8 mouse cellular contexts compared by ENCODE assay signal in genomic region chr16:50529511-50530416, GRCm38 (mm10).
A peak's percentile ranks its signal among the peaks of the same experiment; 100 is the strongest.
DNase-seq lines count a peak whose midpoint lies in the region; ATAC-seq and TF ChIP-seq lines count a peak whose summit lies in the region.

No protein-coding gene starts in this region.

- H3K27ac ChIP-seq in CH12.LX (ENCODE audit: insufficient read depth, low read depth), result peak overlapping the region; percentile 97
- H3K27ac ChIP-seq in forebrain, embryonic 14.5 days (ENCODE audit: low read depth, low read length), result peak overlapping the region; percentile 90
- 0 out of 2 replicates have a peak overlapping the region, but pooled peaks have one; percentile 29 for H3K27ac ChIP-seq in liver, embryonic 16.5 days (ENCODE audit: low read length)
- 0 out of 2 replicates have a peak overlapping the region, but pooled peaks have one; percentile 64 for H3K27ac ChIP-seq in neural tube, embryonic 12.5 days
- H3K27ac ChIP-seq in stomach, postnatal 0 days (replicated peaks), result peak overlapping the region; percentile 91

- H3K27me3 ChIP-seq in CH12.LX (replicated peaks), result no peaks in the 10 kb centered on the region
- H3K27me3 ChIP-seq in forebrain, embryonic 14.5 days (replicated peaks; ENCODE audit: control insufficient read depth, insufficient read depth, low read length), result no peaks in the 10 kb centered on the region
- peaks cover 18% of the 10 kb centered on the region for H3K27me3 ChIP-seq in liver, embryonic 16.5 days (ENCODE audit: control insufficient read depth, insufficient read depth, low read depth, low read length)
- no peaks in the 10 kb centered on the region for H3K27me3 ChIP-seq in neural tube, embryonic 12.5 days (replicated peaks)
- no peaks in the 10 kb centered on the region for H3K27me3 ChIP-seq in stomach, postnatal 0 days (ENCODE audit: control insufficient read depth, insufficient read depth, low read length)

- dilution Hi-C loops in CH12.LX (cut with MboI; ENCODE audit: extremely low pct_ligation_motif_present, extremely low pct_unique_long_range_greater_than_20kb, low sequenced_read_pairs), result no loop called here

- peak overlapping the region; percentile 58 for H3K4me2 ChIP-seq in CH12.LX (ENCODE audit: insufficient read depth, low read depth, poor library complexity, severe bottlenecking)
- peak overlapping the region; percentile 99 for H3K4me2 ChIP-seq in forebrain, embryonic 14.5 days (ENCODE audit: low read length)
- peak overlapping the region; percentile 78 for H3K4me2 ChIP-seq in liver, embryonic 16.5 days (ENCODE audit: low read depth, low read length)
- peak overlapping the region; percentile 94 for H3K4me2 ChIP-seq in neural tube, embryonic 12.5 days (replicated peaks)
- H3K4me2 ChIP-seq in stomach, postnatal 0 days (replicated peaks; ENCODE audit: low read depth), result peak overlapping the region; percentile 92

- peak; percentile 75 for TF ChIP-seq POLR2A in CH12.LX (IDR thresholded peaks at IDR 0.05; ENCODE audit: low read depth, low read length)

- peaks cover 8 to 39% of the 10 kb centered on the region in 2 experiments for H3K4me1 ChIP-seq in CH12.LX (ENCODE audit: control insufficient read depth in 1 of 2, insufficient read depth in 2 of 2)
- H3K4me1 ChIP-seq in forebrain, embryonic 14.5 days (ENCODE audit: control insufficient read depth, insufficient read depth, low read length), result peaks cover 5% of the 10 kb centered on the region; the same call in 1 of the 2 replicates
- H3K4me1 ChIP-seq in liver, embryonic 16.5 days (ENCODE audit: control insufficient read depth, low read depth, low read length), result no peaks in the 10 kb centered on the region; the same call in 1 of the 2 replicates
- H3K4me1 ChIP-seq in neural tube, embryonic 12.5 days, result no peaks in the 10 kb centered on the region
- no peaks in the 10 kb centered on the region for H3K4me1 ChIP-seq in stomach, postnatal 0 days (replicated peaks; ENCODE audit: control insufficient read depth, insufficient read depth)

- H3K36me3 ChIP-seq in CH12.LX (replicated peaks in 1 of 2; ENCODE audit: control insufficient read depth in 1 of 2, insufficient read depth in 1 of 2, low read length in 1 of 2), result peaks cover 0 to 17% of the 10 kb centered on the region in 2 experiments
- no peaks in the 10 kb centered on the region for H3K36me3 ChIP-seq in forebrain, embryonic 14.5 days (ENCODE audit: control insufficient read depth, insufficient read depth, low read length)
- no peaks in the 10 kb centered on the region for H3K36me3 ChIP-seq in liver, embryonic 16.5 days (ENCODE audit: control insufficient read depth, insufficient read depth)
- no peaks in the 10 kb centered on the region for H3K36me3 ChIP-seq in neural tube, embryonic 12.5 days
- no peaks in the 10 kb centered on the region for H3K36me3 ChIP-seq in stomach, postnatal 0 days (ENCODE audit: control insufficient read depth, insufficient read depth, low read length)

- H3K4me3 ChIP-seq in CH12.LX (replicated peaks in 1 of 3; ENCODE audit: low read depth in 2 of 3, low read length in 2 of 3, poor library complexity in 1 of 3), result peak overlapping the region; percentile 55 to 72 (median 61)
- H3K4me3 ChIP-seq in forebrain, embryonic 14.5 days (ENCODE audit: low read depth, low read length), result peak overlapping the region; percentile 59
- peak overlapping the region; percentile 62 for H3K4me3 ChIP-seq in liver, embryonic 16.5 days (ENCODE audit: low read depth, low read length)
- H3K4me3 ChIP-seq in neural tube, embryonic 12.5 days, result peak overlapping the region; percentile 79
- peak overlapping the region; percentile 74 for H3K4me3 ChIP-seq in stomach, postnatal 0 days (ENCODE audit: low read depth, low read length)

- H3K9me3 ChIP-seq in CH12.LX (replicated peaks; ENCODE audit: low read length), result no peaks in the 10 kb centered on the region
- no peaks in the 10 kb centered on the region for H3K9me3 ChIP-seq in forebrain, embryonic 14.5 days (replicated peaks; ENCODE audit: control insufficient read depth, low read length)
- no peaks in the 10 kb centered on the region for H3K9me3 ChIP-seq in liver, embryonic 16.5 days (replicated peaks; ENCODE audit: control insufficient read depth, low read length)
- H3K9me3 ChIP-seq in neural tube, embryonic 12.5 days, result no peaks in the 10 kb centered on the region
- H3K9me3 ChIP-seq in stomach, postnatal 0 days (ENCODE audit: control insufficient read depth, low read length), result no peaks in the 10 kb centered on the region

- TF ChIP-seq RAD21 in CH12.LX (IDR thresholded peaks at IDR 0.05; ENCODE audit: low read depth, low read length), result peak; percentile 77

- in situ Hi-C loops in CH12.LX (cut with MboI; ENCODE audit: low pct_ligation_motif_present, low pct_unique_long_range_greater_than_20kb, low sequenced_read_pairs), result loop anchor here (5.0 kb wide), 1 partner anchor 203 kb away; no protein-coding TSS in a partner anchor

- TF ChIP-seq CTCF in CH12.LX (conservative IDR thresholded peaks at IDR 0.05 in 1 of 2, IDR thresholded peaks at IDR 0.05 in 1 of 2; ENCODE audit: low read depth in 2 of 2, low read length in 2 of 2), result peak; percentile 72 to 94
- TF ChIP-seq CTCF in stomach, postnatal 0 days (IDR thresholded peaks at IDR 0.05; ENCODE audit: low read depth), result peak; percentile 94

- peak; percentile 49; the same call in 1 of the 2 replicates for TF ChIP-seq EP300 in CH12.LX (IDR thresholded peaks at IDR 0.05; ENCODE audit: low read length)
- TF ChIP-seq EP300 in stomach, postnatal 0 days (optimal IDR thresholded peaks at IDR 0.05), result no peak

- DNase-seq in CH12.LX (ENCODE audit: extremely low read depth), result peak; percentile 96
- DNase-seq in c-Kit-positive CD71-positive TER-119-negative erythroid progenitor cells, embryonic 14.5 days (ENCODE audit: low read depth), result peak; percentile 46
- DNase-seq in forebrain, embryonic 14.5 days (ENCODE audit: low spot score), result peak; percentile 95
- DNase-seq in heart, postnatal 14 days, result peak; percentile 91 to 94
- DNase-seq in large intestine, adult 2 months (ENCODE audit: low read depth, low spot score), result peak; percentile 55
- peak; percentile 85 for DNase-seq in stomach, postnatal 0 days (ENCODE audit: low spot score)

- ATAC-seq in forebrain, embryonic 14.5 days, result peak; percentile 62
- peak; percentile 45; the same call in 1 of the 2 replicates for ATAC-seq in liver, embryonic 16.5 days (ENCODE audit: low read depth)
- peak; percentile 57 for ATAC-seq in neural tube, embryonic 12.5 days (ENCODE audit: low FRiP score, low read depth)
- ATAC-seq in stomach, postnatal 0 days (ENCODE audit: low FRiP score, low TSS enrichment), result peak; percentile 71

- H3K9ac ChIP-seq in CH12.LX (ENCODE audit: insufficient read depth, low read depth), result peak overlapping the region; percentile 67
- H3K9ac ChIP-seq in forebrain, embryonic 14.5 days (ENCODE audit: low read length), result peak overlapping the region; percentile 85
- H3K9ac ChIP-seq in liver, embryonic 16.5 days (ENCODE audit: low read depth, low read length), result peak overlapping the region; percentile 47
- H3K9ac ChIP-seq in neural tube, embryonic 12.5 days, result peak overlapping the region; percentile 84
- peak overlapping the region; percentile 75 for H3K9ac ChIP-seq in stomach, postnatal 0 days (ENCODE audit: low read length)

- intact Hi-C loops in heart, postnatal 14 days (cut with DNase I), result loop anchor here (2.0 to 5.0 kb wide), 4 partner anchors 99 to 277 kb away; no protein-coding TSS in a partner anchor

- peaks cover 30% of the 10 kb centered on the region for H3K79me2 ChIP-seq in CH12.LX (replicated peaks; ENCODE audit: control insufficient read depth, extremely low read depth, insufficient read depth, poor library complexity, severe bottlenecking)

- under 1% methylated on average over 46 of the region's 46 CpGs for WGBS in forebrain, embryonic 14.5 days
- under 1% methylated on average over 46 of the region's 46 CpGs for WGBS in large intestine, adult 2 months
- WGBS in liver, embryonic 16.5 days (ENCODE audit: insufficient replicate concordance), result under 1% methylated on average over 46 of the region's 46 CpGs
- WGBS in neural tube, embryonic 12.5 days, result under 1% methylated on average over 46 of the region's 46 CpGs
- under 1% methylated on average over 46 of the region's 46 CpGs for WGBS in stomach, postnatal 0 days

TF ChIP-seq in CH12.LX, 34 proteins besides CTCF, POLR2A, EP300 and RAD21 (continues in another document):
- TF ChIP-seq JUN (IDR thresholded peaks at IDR 0.05; ENCODE audit: insufficient read depth, low read depth, low read length), result no peak; the same call in 1 of the 2 replicates
- no peak for TF ChIP-seq USF1 (IDR thresholded peaks at IDR 0.05; ENCODE audit: low read depth, low read length)
- no peak for TF ChIP-seq MAFK (IDR thresholded peaks at IDR 0.05; ENCODE audit: insufficient replicate concordance, low read length)
- TF ChIP-seq IRF4 (IDR thresholded peaks at IDR 0.05; ENCODE audit: low read depth, low read length), result peak; percentile 81; the same call in 1 of the 2 replicates
- TF ChIP-seq USF2 (conservative IDR thresholded peaks at IDR 0.05; ENCODE audit: low read depth, low read length), result no peak
- TF ChIP-seq KAT2A (IDR thresholded peaks at IDR 0.05; ENCODE audit: insufficient replicate concordance, low read length), result 0 out of 2 replicates have a peak, but pooled peaks have one; percentile 49
- peak; percentile 45 for TF ChIP-seq TBP (conservative IDR thresholded peaks at IDR 0.05; ENCODE audit: low read depth, low read length)
- peak; percentile 74 for TF ChIP-seq SMC3 (IDR thresholded peaks at IDR 0.05; ENCODE audit: low read depth, low read length)
- peak; percentile 97 for TF ChIP-seq ZNF384 (IDR thresholded peaks at IDR 0.05; ENCODE audit: low read depth, low read length)
- TF ChIP-seq JUND (conservative IDR thresholded peaks at IDR 0.05; ENCODE audit: low read depth, low read length), result peak; percentile 43; the same call in 1 of the 2 replicates
- no peak; the same call in 1 of the 2 replicates for TF ChIP-seq POLR2AphosphoS2 (IDR thresholded peaks at IDR 0.05; ENCODE audit: low read depth, low read length)
- peak; percentile 82; the same call in 1 of the 2 replicates for TF ChIP-seq UBTF (IDR thresholded peaks at IDR 0.05; ENCODE audit: low read depth, low read length)
- TF ChIP-seq SIN3A (IDR thresholded peaks at IDR 0.05; ENCODE audit: low read length), result 0 out of 2 replicates have a peak, but pooled peaks have one; percentile 23
- TF ChIP-seq NRF1 (IDR thresholded peaks at IDR 0.05; ENCODE audit: low read depth, low read length), result peak; percentile 77
- TF ChIP-seq MYC (IDR thresholded peaks at IDR 0.05; ENCODE audit: low read depth, low read length), result 0 out of 2 replicates have a peak, but pooled peaks have one; percentile 63
- no peak for TF ChIP-seq ZKSCAN1 (IDR thresholded peaks at IDR 0.05; ENCODE audit: borderline replicate concordance, low read depth, low read length)
- TF ChIP-seq RCOR1 (conservative IDR thresholded peaks at IDR 0.05; ENCODE audit: low read depth, low read length), result no peak
- peak; percentile 90 for TF ChIP-seq CHD2 (IDR thresholded peaks at IDR 0.05; ENCODE audit: low read length)
- TF ChIP-seq NELFE (IDR thresholded peaks at IDR 0.05; ENCODE audit: low read depth, low read length), result no peak; the same call in 1 of the 2 replicates
- TF ChIP-seq HCFC1 (IDR thresholded peaks at IDR 0.05; ENCODE audit: low read depth, low read length), result peak; percentile 54; the same call in 1 of the 2 replicates

Comparison
In these comparisons a context has a peak if more than half of its experiments do, and no peak if none do; other contexts are left out.
1. Peak in every context shown above with its lines: DNase-seq, ATAC-seq, H3K4me3 ChIP-seq and H3K27ac ChIP-seq.
2. DNase-seq: peak in every context shown above with its lines; median percentile 96 in CH12.LX; 95 in forebrain, embryonic 14.5 days; 92 in heart, postnatal 14 days; 85 in stomach, postnatal 0 days; 55 in large intestine, adult 2 months; 46 in c-Kit-positive CD71-positive TER-119-negative erythroid progenitor cells, embryonic 14.5 days.
3. H3K27ac ChIP-seq: peak in every context shown above with its lines; median percentile 97 in CH12.LX; 91 in stomach, postnatal 0 days; 90 in forebrain, embryonic 14.5 days; 64 in neural tube, embryonic 12.5 days; 29 in liver, embryonic 16.5 days.